Comparison of ENCODE assay signal across 8 mouse cellular contexts in genomic region chr5:149321909-149322841, GRCm38 (mm10). TPM values are rescaled to one million over a fixed set of nuclear protein-coding genes. Genes with fewer than 3 reads are reported as not detected.
DNase-seq lines count a peak whose midpoint lies in the region; ATAC-seq lines count a peak whose summit lies in the region.

No protein-coding gene starts in this region.

- H3K9me3 ChIP-seq in heart, embryonic 11.5 days (replicated peaks; ENCODE audit: control insufficient read depth, low read length) = no peaks in the 10 kb centered on the region
- no peaks in the 10 kb centered on the region for H3K9me3 ChIP-seq in forebrain, embryonic 12.5 days
- no peaks in the 10 kb centered on the region for H3K9me3 ChIP-seq in neural tube, embryonic 11.5 days (ENCODE audit: control insufficient read depth, low read length)

- H3K4me1 ChIP-seq in heart, embryonic 11.5 days (ENCODE audit: control insufficient read depth, insufficient read depth, low read length) = peaks cover 44% of the 10 kb centered on the region
- H3K4me1 ChIP-seq in forebrain, embryonic 12.5 days = peaks cover 39% of the 10 kb centered on the region
- peaks cover 31% of the 10 kb centered on the region for H3K4me1 ChIP-seq in neural tube, embryonic 11.5 days (ENCODE audit: control insufficient read depth, insufficient read depth, low read length)

- intact Hi-C loops in heart, postnatal 36 days (cut with DNase I) = no loop called here

- 0 out of 2 replicates have a peak overlapping the region, but pooled peaks have one; percentile 5 for H3K4me2 ChIP-seq in heart, embryonic 11.5 days
- no peak overlapping the region for H3K4me2 ChIP-seq in forebrain, embryonic 12.5 days
- H3K4me2 ChIP-seq in neural tube, embryonic 11.5 days (ENCODE audit: low read depth) = no peak overlapping the region

- no peak overlapping the region for H3K4me3 ChIP-seq in heart, embryonic 11.5 days (ENCODE audit: low read depth, low read length)
- H3K4me3 ChIP-seq in forebrain, embryonic 12.5 days (replicated peaks) = no peak overlapping the region
- no peak overlapping the region for H3K4me3 ChIP-seq in neural tube, embryonic 11.5 days (ENCODE audit: low read depth, low read length)

- H3K27ac ChIP-seq in heart, embryonic 11.5 days (ENCODE audit: low read depth, low read length) = peak overlapping the region; percentile 73
- peak overlapping the region; percentile 44 for H3K27ac ChIP-seq in forebrain, embryonic 12.5 days
- peak overlapping the region; percentile 72 for H3K27ac ChIP-seq in neural tube, embryonic 11.5 days (ENCODE audit: low read depth, low read length)

- WGBS in heart, embryonic 11.5 days (ENCODE audit: insufficient replicate concordance) = 45% methylated on average over 15 of the region's 15 CpGs
- 58% methylated on average over 15 of the region's 15 CpGs for WGBS in forebrain, embryonic 12.5 days
- 26% methylated on average over 15 of the region's 15 CpGs for WGBS in neural tube, embryonic 11.5 days

- no peak for ATAC-seq in heart, embryonic 11.5 days (replicated peaks; ENCODE audit: insufficient number of reproducible peaks, low FRiP score, low TSS enrichment)
- peak; percentile 8; the same call in 1 of the 2 replicates for ATAC-seq in forebrain, embryonic 12.5 days (ENCODE audit: low FRiP score)
- no peak for ATAC-seq in neural tube, embryonic 11.5 days (ENCODE audit: insufficient read depth, low FRiP score, low TSS enrichment)
- no peak for ATAC-seq in granulocyte monocyte progenitor cell, adult 5-6 weeks (replicated peaks; ENCODE audit: poor library complexity, severe bottlenecking)

- no peak for DNase-seq in heart, postnatal 36 days
- peak; percentile 33 for DNase-seq in kidney, postnatal 10 days
- peak; percentile 54 for DNase-seq in neural tube, embryonic 11.5 days (ENCODE audit: low spot score)
- DNase-seq in spleen, postnatal 4 days (ENCODE audit: low spot score in 2 of 2) = no peak
- no peak for DNase-seq in testis, postnatal 10 days (ENCODE audit: low spot score)

- H3K36me3 ChIP-seq in heart, embryonic 11.5 days (ENCODE audit: control insufficient read depth, insufficient read depth, low read length) = no peaks in the 10 kb centered on the region
- no peaks in the 10 kb centered on the region for H3K36me3 ChIP-seq in forebrain, embryonic 12.5 days (replicated peaks)
- H3K36me3 ChIP-seq in neural tube, embryonic 11.5 days (ENCODE audit: control insufficient read depth, insufficient read depth, low read length) = no peaks in the 10 kb centered on the region

- no peaks in the 10 kb centered on the region for H3K27me3 ChIP-seq in heart, embryonic 11.5 days (ENCODE audit: control insufficient read depth, insufficient read depth, low read length)
- H3K27me3 ChIP-seq in forebrain, embryonic 12.5 days = no peaks in the 10 kb centered on the region
- H3K27me3 ChIP-seq in neural tube, embryonic 11.5 days (ENCODE audit: control insufficient read depth, insufficient read depth, low read length) = no peaks in the 10 kb centered on the region

- H3K9ac ChIP-seq in heart, embryonic 11.5 days (ENCODE audit: low read depth, low read length) = no peak overlapping the region
- H3K9ac ChIP-seq in forebrain, embryonic 12.5 days = no peak overlapping the region
- H3K9ac ChIP-seq in neural tube, embryonic 11.5 days (ENCODE audit: low read length) = no peak overlapping the region

RNA-seq across cellular contexts. Expression of gene Alox5ap, which starts 57.6 kb away (rescaled TPM):
- polyA plus RNA-seq in heart, embryonic 11.5 days (2014; fragmentation: Nextera tagmentation; extraction: Ambion mirVana) = 5.2 and 6.4 TPM in 2 replicates
- total RNA-seq in heart, postnatal 36 days (2021) = 10 to 100 TPM; 13.4 to 26.8 TPM
- polyA plus RNA-seq in forebrain, embryonic 12.5 days (2016; fragmentation: Nextera tagmentation; extraction: Ambion mirVana) = 5.6 and 6.2 TPM in 2 replicates
- polyA plus RNA-seq in neural tube, embryonic 11.5 days (2014; fragmentation: Nextera tagmentation; extraction: Ambion mirVana) = 6.0 and 6.6 TPM in 2 replicates
- 387 and 445 TPM in 2 replicates for total RNA-seq in granulocyte monocyte progenitor cell, adult 5-6 weeks (2014; fragmentation: Nextera tagmentation)
- total RNA-seq in granulocyte monocyte progenitor cell, adult 5-6 weeks (2017) = 356 and 457 TPM in 2 replicates

Comparison
In these comparisons a context has a peak if more than half of its experiments do, and no peak if none do; other contexts are left out.
1. DNase-seq: peak in kidney, postnatal 10 days (single experiment) and neural tube, embryonic 11.5 days (single experiment); none in heart, postnatal 36 days (0 of 2), spleen, postnatal 4 days (0 of 2) and testis, postnatal 10 days (single experiment).
2. Peak in every context shown above with its lines, with median percentiles within 50 percentile points of each other: H3K27ac ChIP-seq.